Mouse (Mus musculus) stomach, embryonic 14.5 days (tissue): ENCODE data around the gene Vmn1r115. TPM values are rescaled to one million over a fixed set of nuclear protein-coding genes. Genes with fewer than 3 reads are reported as not detected.
"Not testable (repeated sequence)": the region's sequence is repeated elsewhere in the genome, so short reads cannot be mapped to it uniquely, and the experiment has no call there.

Experiments
- ATAC-seq: fragments of 200-750 bp; cut with Nextera tagmentation; 2 replicates; pipeline ENCODE4 v1.8.0; 2017; ENCODE audit warnings: low read depth, moderate TSS enrichment; ENCODE audit not compliant: insufficient number of reproducible peaks, insufficient read depth, low FRiP score
- H3K27ac ChIP-seq: fragments of 300-500 bp; sonication (generic); 2 replicates; pipeline ENCODE4 v1.5.1; 2014; ENCODE audit warnings: mild to moderate bottlenecking, low read length, moderate library complexity, mixed read lengths
- H3K27me3 ChIP-seq: fragments of 300-500 bp; sonication (generic); 2 replicates; pipeline ENCODE4 v1.6.1; 2014; ENCODE audit warnings: low read length, control low read depth, mixed read lengths; ENCODE audit not compliant: control insufficient read depth, insufficient read depth
- H3K36me3 ChIP-seq: fragments of 300-500 bp; sonication (generic); 2 replicates; pipeline ENCODE4 v1.6.1; 2014; ENCODE audit warnings: mild to moderate bottlenecking, control low read depth, low read length, moderate library complexity, mixed read lengths; ENCODE audit not compliant: control insufficient read depth, insufficient read depth
- H3K4me1 ChIP-seq: fragments of 300-500 bp; sonication (generic); 2 replicates; pipeline ENCODE4 v1.6.1; 2014; ENCODE audit warnings: low read length, control low read depth, mixed read lengths; ENCODE audit not compliant: control insufficient read depth, insufficient read depth
- H3K4me2 ChIP-seq: fragments of 300-500 bp; sonication (generic); replicated peaks from 2 replicates; pipeline ENCODE4 v1.6.1; 2014; ENCODE audit warnings: low read depth, low read length, control low read depth
- H3K4me3 ChIP-seq: fragments of 300-500 bp; sonication (generic); 2 replicates; pipeline ENCODE4 v1.5.1; 2014; ENCODE audit warnings: low read depth, low read length, control low read depth
- H3K9ac ChIP-seq: fragments of 300-500 bp; sonication (generic); replicated peaks from 2 replicates; pipeline ENCODE4 v1.6.1; 2014; ENCODE audit warnings: low read depth, mild to moderate bottlenecking, control low read depth, low read length, moderate library complexity, mixed read lengths
- H3K9me3 ChIP-seq: fragments of 300-500 bp; sonication (generic); 2 replicates; pipeline ENCODE4 v1.6.1; 2016; ENCODE audit warnings: low read depth, low read length, control low read depth; ENCODE audit not compliant: control insufficient read depth
- WGBS: fragments of 180-500 bp; shearing (Covaris S2); extraction: QIAGEN DNeasy Blood & Tissue Kit; methylation state at CpG from one replicate; pipeline ENCODE4 v1.1.7; 2014; 5-methylcytosine and 5-hydroxymethylcytosine counted together
- polyA plus RNA-seq: library from polyadenylated mRNA; unstranded; fragments of >200 nt; fragmentation: Nextera tagmentation; extraction: Ambion mirVana; gene quantifications from 2 replicates; pipeline ENCODE4 v1.2.1, GENCODE M21; 2014

The Vmn1r115 gene
- not detected in 2 replicates for polyA plus RNA-seq

- H3K4me2 ChIP-seq, H3K9me3 ChIP-seq, H3K4me1 ChIP-seq, H3K9ac ChIP-seq, H3K36me3 ChIP-seq, ATAC-seq, H3K27ac ChIP-seq, H3K27me3 ChIP-seq, H3K4me3 ChIP-seq: not testable (repeated sequence)
- 92% methylated on average over 1 of the region's 3 CpGs for WGBS
These were observed at the start of gene Vmn1r115 for GRCm38 (mm10) chr7:20844885-20845284. Gene Vmn1r115, minus strand, starts transcription at chr7:20844985.

DNA sequence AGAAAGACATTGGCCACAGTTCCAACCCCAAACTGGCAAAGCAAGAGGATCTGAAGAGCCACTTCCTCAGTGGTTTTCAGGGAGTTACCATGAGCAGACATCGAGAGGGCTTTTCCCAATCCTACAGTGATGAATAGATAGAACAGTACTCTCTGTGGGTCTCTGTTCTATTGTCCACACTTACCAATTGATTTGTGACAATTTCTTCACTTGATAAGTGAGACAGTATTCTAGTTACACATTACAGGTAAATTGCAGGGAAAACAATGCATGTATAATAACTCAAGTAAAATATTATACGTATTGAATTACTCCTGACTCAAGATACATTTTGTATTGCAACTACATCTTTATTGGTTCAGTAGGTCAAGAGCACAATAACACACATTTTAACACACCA is 39.2 kb upstream of the Vmn1r115 start, which contains the start of gene Vmn1r117:
Gene Vmn1r117, minus strand, starts transcription at position 101 of the 400 bp plus-strand sequence.
- H3K4me2 ChIP-seq, H3K9ac ChIP-seq, H3K9me3 ChIP-seq, H3K27me3 ChIP-seq, H3K36me3 ChIP-seq, H3K4me3 ChIP-seq, ATAC-seq, H3K4me1 ChIP-seq, H3K27ac ChIP-seq: not testable (repeated sequence)
- no CpG with 5 or more reads among the region's 2 CpGs for WGBS

DNA sequence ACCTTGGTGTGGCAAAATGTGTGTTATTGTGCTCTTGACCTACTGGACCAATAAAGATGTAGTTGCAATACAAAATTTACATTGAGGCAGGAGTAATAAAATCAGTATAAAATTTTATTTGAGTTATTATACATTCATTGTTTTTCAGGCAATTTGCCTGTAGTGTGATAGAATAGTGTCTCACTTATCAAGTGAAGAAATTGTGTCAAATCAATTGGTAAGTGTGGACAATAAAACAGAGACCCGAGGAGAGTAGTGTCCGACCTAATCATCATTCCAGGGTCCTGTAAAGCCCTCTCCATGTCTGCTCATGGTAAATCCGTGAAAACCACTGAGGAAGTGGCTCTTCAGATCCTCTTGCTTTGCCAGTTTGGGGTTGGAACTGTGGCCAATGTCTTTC is 27.2 kb upstream of the Vmn1r115 start, which contains the start of gene Vmn1r116:
Gene Vmn1r116, plus strand, starts transcription at position 301 of the 400 bp plus-strand sequence.
- not testable (repeated sequence) for H3K9me3 ChIP-seq, H3K4me3 ChIP-seq, H3K27me3 ChIP-seq, H3K4me2 ChIP-seq, ATAC-seq, H3K36me3 ChIP-seq, H3K9ac ChIP-seq, H3K4me1 ChIP-seq, H3K27ac ChIP-seq
- WGBS = 34% methylated on average over 3 of the region's 3 CpGs

GRCm38 (mm10) chr7:20812086-20812485 is 32.7 kb downstream of the Vmn1r115 start, which contains the start of gene Vmn1r114:
Gene Vmn1r114, minus strand, starts transcription at chr7:20812186.
- not testable (repeated sequence) for H3K4me1 ChIP-seq, ATAC-seq, H3K27ac ChIP-seq, H3K4me3 ChIP-seq, H3K9me3 ChIP-seq, H3K27me3 ChIP-seq, H3K4me2 ChIP-seq, H3K9ac ChIP-seq, H3K36me3 ChIP-seq
- no CpG with 5 or more reads among the region's 5 CpGs for WGBS

Other genes with a start within 250 kb of the Vmn1r115 start
- not detected in 2 replicates for gene Gm4513, start 246.0 kb downstream of the Vmn1r115 start, polyA plus RNA-seq
- not detected in 2 replicates for gene Vmn1r107, start 176.1 kb downstream of the Vmn1r115 start, polyA plus RNA-seq
- gene Vmn1r111, start 141.8 kb downstream of the Vmn1r115 start, polyA plus RNA-seq = not detected in 2 replicates
- gene Gm10668, start 114.4 kb downstream of the Vmn1r115 start, polyA plus RNA-seq = not detected in 2 replicates
- gene Vmn1r112, start 73.8 kb downstream of the Vmn1r115 start, polyA plus RNA-seq = not detected in 2 replicates
- not detected in 2 replicates for gene Vmn1r113, start 57.7 kb downstream of the Vmn1r115 start, polyA plus RNA-seq
- not detected in 2 replicates for gene Vmn1r114, start 32.8 kb downstream of the Vmn1r115 start, polyA plus RNA-seq
- gene Vmn1r116, start 27.3 kb upstream of the Vmn1r115 start, polyA plus RNA-seq = not detected in 2 replicates
- not detected in 2 replicates for gene Vmn1r117, start 39.1 kb upstream of the Vmn1r115 start, polyA plus RNA-seq
- not detected in 2 replicates for gene Vmn1r118, start 67.4 kb upstream of the Vmn1r115 start, polyA plus RNA-seq
- gene Vmn1r119, start 167.5 kb upstream of the Vmn1r115 start, polyA plus RNA-seq = not detected in 2 replicates
- gene Vmn1r120, start 208.8 kb upstream of the Vmn1r115 start, polyA plus RNA-seq = not detected in 2 replicates